Mouse (Mus musculus): ENCODE data around the gene Asic2. TPM values are rescaled to one million over a fixed set of nuclear protein-coding genes. Genes with fewer than 3 reads are reported as not detected.

The Asic2 gene
- polyA plus RNA-seq, 1 experiment from 2014 or later = 16.2 TPM

DNA sequence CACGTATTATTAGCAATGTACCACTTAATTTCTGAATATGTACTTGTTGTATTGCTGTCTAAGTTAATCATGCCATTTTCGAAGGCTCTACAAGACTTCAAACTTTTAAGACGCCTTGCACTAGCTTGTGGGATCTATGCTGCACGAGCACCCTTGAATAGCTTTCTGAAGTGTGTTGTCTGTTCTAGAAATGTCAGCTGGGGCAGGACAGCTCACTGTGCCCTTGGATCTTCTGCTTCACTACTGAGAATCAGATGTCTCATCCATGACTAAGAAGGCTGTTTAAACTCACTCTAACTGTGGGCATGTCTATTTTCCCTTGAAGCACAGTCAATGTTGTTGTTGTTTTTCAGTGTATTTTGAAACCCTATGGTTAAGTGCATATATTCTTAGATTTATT is 44.6 kb downstream of the Asic2 start:
- no peak overlapping the region for H3K4me3 ChIP-seq (ENCODE audit: low read depth, low read length)

DNA sequence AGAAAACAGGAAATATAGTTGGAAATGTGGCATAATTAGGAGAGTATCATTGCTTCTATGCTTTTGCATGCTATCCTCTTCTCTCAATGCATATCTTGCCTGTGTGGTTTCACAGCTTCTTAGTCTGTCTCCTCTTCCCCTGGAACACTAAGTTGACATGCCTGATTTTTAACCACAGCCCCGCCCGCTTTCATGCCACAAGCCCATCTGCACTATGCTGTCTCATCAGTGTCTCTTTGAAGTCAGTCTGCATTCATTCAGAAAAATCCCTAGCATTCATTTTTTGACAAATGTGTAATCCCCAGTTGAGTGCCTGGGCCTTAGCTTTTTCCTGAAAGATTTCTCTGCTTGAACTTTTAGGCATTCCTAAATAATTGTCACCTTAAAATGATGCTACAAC is 45.2 kb downstream of the Asic2 start:
- no peaks in the 10 kb centered on the region for H3K36me3 ChIP-seq (ENCODE audit: control insufficient read depth, insufficient read depth, low read length)
- WGBS = 82% methylated on average over 2 of the region's 2 CpGs
- no peaks in the 10 kb centered on the region for H3K27me3 ChIP-seq (ENCODE audit: control insufficient read depth, insufficient read depth, low read depth, low read length)

More for the DNA sequence above, 44.6 kb downstream of the Asic2 start:
- no peaks in the 10 kb centered on the region for H3K4me1 ChIP-seq (ENCODE audit: control insufficient read depth, insufficient read depth, low read length)
- no peak overlapping the region for H3K9ac ChIP-seq (ENCODE audit: low read depth, low read length)
- no peaks in the 10 kb centered on the region for H3K27me3 ChIP-seq (ENCODE audit: control insufficient read depth, insufficient read depth, low read depth, low read length)
- H3K27ac ChIP-seq (ENCODE audit: low read length) = no peak overlapping the region
- H3K36me3 ChIP-seq (ENCODE audit: control insufficient read depth, insufficient read depth, low read length) = no peaks in the 10 kb centered on the region
- no peak overlapping the region for H3K4me2 ChIP-seq (ENCODE audit: low read length)
- ATAC-seq = no peak
- H3K9me3 ChIP-seq (replicated peaks; ENCODE audit: control insufficient read depth, low read length, poor library complexity, severe bottlenecking) = no peaks in the 10 kb centered on the region; the same call in 1 of the 2 replicates
- WGBS = 86% methylated on average over 4 of the region's 4 CpGs

DNA sequence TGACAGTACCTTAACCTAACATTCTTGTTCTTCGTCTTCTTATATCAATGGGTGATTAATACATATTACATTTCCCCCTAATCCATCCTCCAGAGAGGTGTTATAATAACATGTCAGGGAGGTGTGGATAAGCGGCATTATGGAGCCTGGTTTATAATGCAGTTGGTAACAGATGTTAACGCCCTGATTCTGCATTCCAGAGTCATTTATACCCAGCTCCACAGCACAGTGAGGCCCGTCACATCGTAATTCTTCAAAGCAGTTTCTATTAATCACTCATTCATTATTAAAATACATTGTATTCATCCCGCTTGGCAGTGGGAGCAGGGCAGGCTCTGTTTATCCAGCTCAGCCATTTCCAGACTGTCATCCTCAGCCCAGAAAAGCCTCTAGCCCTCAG is 52.8 kb downstream of the Asic2 start:
- Histone ChIP-seq H3K4me2 (ENCODE audit: low read length) (no peak overlapping the region), H3K27me3 (ENCODE audit: control insufficient read depth, insufficient read depth, low read depth, low read length) (no peaks in the 10 kb centered on the region), H3K9me3 (replicated peaks; ENCODE audit: control insufficient read depth, low read length, poor library complexity, severe bottlenecking) (no peaks in the 10 kb centered on the region; the same call in 1 of the 2 replicates), H3K36me3 (ENCODE audit: control insufficient read depth, insufficient read depth, low read length) (no peaks in the 10 kb centered on the region), H3K4me1 (ENCODE audit: control insufficient read depth, insufficient read depth, low read length) (peaks cover 7% of the 10 kb centered on the region), H3K4me3 (ENCODE audit: low read depth, low read length) (no peak overlapping the region), H3K9ac (ENCODE audit: low read depth, low read length) (peak overlapping the region; percentile 31), H3K27ac (ENCODE audit: low read length) (peak overlapping the region; percentile 53; the same call in 1 of the 2 replicates)
- 26% methylated on average over 6 of the region's 6 CpGs for WGBS
- ATAC-seq = no peak

More for the DNA sequence above, 45.2 kb downstream of the Asic2 start:
- Histone ChIP-seq H3K9me3 (replicated peaks; ENCODE audit: control insufficient read depth, low read length, poor library complexity, severe bottlenecking) (no peaks in the 10 kb centered on the region; the same call in 1 of the 2 replicates), H3K4me3 (ENCODE audit: low read depth, low read length) (no peak overlapping the region), H3K27ac (ENCODE audit: low read length) (no peak overlapping the region), H3K9ac (ENCODE audit: low read depth, low read length) (no peak overlapping the region), H3K4me2 (ENCODE audit: low read length) (no peak overlapping the region), H3K4me1 (ENCODE audit: control insufficient read depth, insufficient read depth, low read length) (no peaks in the 10 kb centered on the region)
- ATAC-seq = no peak

DNA sequence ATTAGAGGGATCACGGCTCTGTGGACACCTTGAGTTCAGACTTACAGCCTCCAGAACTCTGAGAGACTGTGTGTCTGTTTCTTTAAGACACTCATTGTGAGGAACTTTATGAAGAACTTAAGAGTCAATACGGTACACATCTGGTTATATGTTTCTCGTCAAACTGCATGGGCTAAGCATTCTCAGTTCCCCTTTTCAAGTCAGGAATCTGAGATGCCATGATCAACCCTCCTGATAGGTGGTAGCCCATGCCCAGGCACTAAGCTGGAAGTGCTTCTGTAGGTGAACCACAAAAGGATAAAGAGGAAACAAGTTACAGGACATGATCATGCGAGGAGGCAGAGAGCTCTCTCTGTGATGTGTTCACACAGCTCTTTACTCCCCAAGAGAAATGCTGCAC is 55.2 kb downstream of the Asic2 start:
- H3K27ac ChIP-seq (ENCODE audit: low read length) = no peak overlapping the region
- H3K4me3 ChIP-seq (ENCODE audit: low read depth, low read length) = no peak overlapping the region
- H3K9ac ChIP-seq (ENCODE audit: low read depth, low read length) = no peak overlapping the region
- peaks cover 7% of the 10 kb centered on the region for H3K4me1 ChIP-seq (ENCODE audit: control insufficient read depth, insufficient read depth, low read length)
- no peak for ATAC-seq
- WGBS = 92% methylated on average over 4 of the region's 4 CpGs
- H3K9me3 ChIP-seq (replicated peaks; ENCODE audit: control insufficient read depth, low read length, poor library complexity, severe bottlenecking) = no peaks in the 10 kb centered on the region
- H3K27me3 ChIP-seq (ENCODE audit: control insufficient read depth, insufficient read depth, low read depth, low read length) = no peaks in the 10 kb centered on the region
- no peaks in the 10 kb centered on the region for H3K36me3 ChIP-seq (ENCODE audit: control insufficient read depth, insufficient read depth, low read length)
- H3K4me2 ChIP-seq (ENCODE audit: low read length) = no peak overlapping the region

DNA sequence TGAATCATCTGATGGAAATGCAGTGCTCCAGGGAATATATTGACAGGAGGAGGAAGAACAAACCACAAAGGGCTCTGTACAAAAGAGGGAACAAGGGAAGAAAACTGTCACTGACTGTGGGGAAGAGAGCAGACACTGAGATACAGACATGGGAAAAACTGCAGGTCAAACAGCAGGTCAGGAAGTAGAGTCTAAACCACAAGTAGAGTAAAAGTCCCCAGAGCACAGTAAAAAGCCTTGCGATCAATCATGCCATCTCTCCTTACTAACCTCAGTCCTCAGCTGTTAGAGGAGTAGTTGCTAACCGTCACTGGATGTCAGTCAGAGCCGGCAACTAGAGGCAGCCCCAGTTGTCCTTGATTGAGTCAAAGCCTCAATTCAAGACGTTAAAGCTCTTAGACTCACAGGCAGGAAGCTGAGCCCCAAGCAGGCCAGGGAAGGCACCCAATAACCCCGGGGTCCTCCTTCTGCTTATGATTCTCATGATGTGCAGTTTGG is 58.8 kb downstream of the Asic2 start:
- Histone ChIP-seq H3K4me1 (ENCODE audit: control insufficient read depth, insufficient read depth, low read length) (no peaks in the 10 kb centered on the region), H3K9me3 (replicated peaks; ENCODE audit: control insufficient read depth, low read length, poor library complexity, severe bottlenecking) (no peaks in the 10 kb centered on the region), H3K4me3 (ENCODE audit: low read depth, low read length) (no peak overlapping the region), H3K27ac (ENCODE audit: low read length) (no peak overlapping the region), H3K4me2 (ENCODE audit: low read length) (no peak overlapping the region), H3K36me3 (ENCODE audit: control insufficient read depth, insufficient read depth, low read length) (no peaks in the 10 kb centered on the region), H3K27me3 (ENCODE audit: control insufficient read depth, insufficient read depth, low read depth, low read length) (no peaks in the 10 kb centered on the region), H3K9ac (ENCODE audit: low read depth, low read length) (no peak overlapping the region)
- no peak for ATAC-seq
- 82% methylated on average over 5 of the region's 5 CpGs for WGBS

DNA sequence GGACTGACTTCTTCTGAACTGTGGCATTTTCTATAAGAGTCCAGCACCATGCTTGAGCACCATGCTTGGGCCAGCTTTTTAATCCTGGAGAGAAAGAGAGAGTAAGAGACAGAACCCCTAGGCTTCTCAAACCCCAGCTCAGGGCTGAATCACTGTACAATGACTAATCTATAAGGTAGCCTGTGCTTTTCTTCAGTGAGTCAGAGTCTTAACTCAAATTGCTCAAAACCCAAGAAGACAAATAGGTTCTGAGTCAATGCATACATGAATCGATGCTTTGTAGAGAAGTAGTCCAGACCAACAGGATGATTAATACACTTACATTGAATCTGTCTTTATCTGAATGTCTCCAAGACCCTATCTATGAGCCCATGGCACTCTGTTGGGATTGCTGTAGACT is 59.5 kb downstream of the Asic2 start:
- ATAC-seq = no peak
- H3K27me3 ChIP-seq (ENCODE audit: control insufficient read depth, insufficient read depth, low read depth, low read length) = no peaks in the 10 kb centered on the region
- H3K9ac ChIP-seq (ENCODE audit: low read depth, low read length) = no peak overlapping the region
- H3K4me1 ChIP-seq (ENCODE audit: control insufficient read depth, insufficient read depth, low read length) = no peaks in the 10 kb centered on the region
- H3K4me2 ChIP-seq (ENCODE audit: low read length) = no peak overlapping the region
- no peak overlapping the region for H3K27ac ChIP-seq (ENCODE audit: low read length)
- H3K4me3 ChIP-seq (ENCODE audit: low read depth, low read length) = no peak overlapping the region
- 95% methylated on average over 1 of the region's 1 CpGs for WGBS
- H3K9me3 ChIP-seq (replicated peaks; ENCODE audit: control insufficient read depth, low read length, poor library complexity, severe bottlenecking) = no peaks in the 10 kb centered on the region
- no peaks in the 10 kb centered on the region for H3K36me3 ChIP-seq (ENCODE audit: control insufficient read depth, insufficient read depth, low read length)

DNA sequence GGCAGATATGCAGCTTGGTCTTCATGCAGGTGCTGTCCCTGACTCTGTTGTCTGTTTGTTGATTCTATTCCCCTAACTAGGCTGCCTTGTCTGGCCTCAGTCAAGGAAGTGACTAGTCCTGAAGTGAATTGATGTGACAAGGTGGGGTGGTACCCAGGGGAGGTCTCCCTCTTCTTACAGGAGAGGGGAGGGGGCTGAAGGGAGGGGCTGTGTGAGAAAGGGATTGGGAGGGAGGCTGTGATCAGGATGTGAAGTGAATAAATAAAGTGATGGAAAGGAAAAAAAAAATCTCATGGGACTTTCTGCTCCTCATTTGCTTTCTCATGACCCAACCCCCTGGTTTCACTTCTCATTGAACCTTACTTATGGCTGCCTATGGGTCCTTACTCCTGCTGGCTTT is 65.9 kb downstream of the Asic2 start:
- Histone ChIP-seq H3K4me1 (ENCODE audit: control insufficient read depth, insufficient read depth, low read length) (peaks cover 9% of the 10 kb centered on the region), H3K27ac (ENCODE audit: low read length) (no peak overlapping the region), H3K4me2 (ENCODE audit: low read length) (no peak overlapping the region), H3K9ac (ENCODE audit: low read depth, low read length) (no peak overlapping the region), H3K9me3 (replicated peaks; ENCODE audit: control insufficient read depth, low read length, poor library complexity, severe bottlenecking) (no peaks in the 10 kb centered on the region), H3K27me3 (ENCODE audit: control insufficient read depth, insufficient read depth, low read depth, low read length) (no peaks in the 10 kb centered on the region), H3K36me3 (ENCODE audit: control insufficient read depth, insufficient read depth, low read length) (no peaks in the 10 kb centered on the region), H3K4me3 (ENCODE audit: low read depth, low read length) (no peak overlapping the region)
- ATAC-seq = no peak

DNA sequence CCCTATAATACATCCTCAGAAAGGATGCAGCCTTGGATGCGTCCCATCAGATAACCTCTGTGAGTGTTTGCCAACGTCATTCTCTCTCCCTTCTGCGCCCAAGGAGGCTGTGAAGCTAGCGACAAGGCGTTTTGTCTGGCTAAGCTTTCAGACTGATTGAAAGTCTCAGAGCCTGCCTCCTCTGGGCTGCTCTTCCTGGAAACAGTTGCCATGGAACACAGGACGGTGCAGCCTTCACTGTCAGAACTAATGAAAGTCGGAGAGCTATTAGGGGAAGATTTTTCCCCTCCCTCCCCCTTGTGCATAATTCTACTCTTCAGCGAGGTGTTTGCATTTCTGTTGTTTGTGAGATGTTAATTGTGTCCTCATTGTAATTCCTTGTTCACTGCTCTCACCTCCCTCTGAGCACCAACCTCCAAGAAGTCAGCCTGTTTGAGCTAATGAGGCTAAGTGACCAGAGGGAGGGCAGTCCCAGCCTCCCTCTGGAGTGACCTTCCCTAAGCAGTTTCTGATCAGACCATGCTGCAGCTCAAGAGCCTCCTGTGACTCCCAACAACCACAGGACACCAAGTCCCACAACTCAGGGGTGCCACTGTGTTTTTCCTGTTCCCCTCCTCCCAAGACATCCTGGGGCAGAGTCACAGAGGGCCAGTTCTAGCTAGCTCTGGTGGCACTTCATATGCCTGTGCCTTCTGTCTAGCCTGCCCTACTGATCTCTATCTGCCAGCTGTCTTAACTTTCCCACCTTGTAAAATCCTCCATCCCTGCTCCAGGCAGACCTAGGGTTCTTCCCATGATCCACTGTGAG is 70.5 kb downstream of the Asic2 start:
- under 1% methylated on average over 8 of the region's 8 CpGs for WGBS
- peak overlapping the region; percentile 17; the same call in 1 of the 2 replicates for H3K4me2 ChIP-seq (ENCODE audit: low read length)

DNA sequence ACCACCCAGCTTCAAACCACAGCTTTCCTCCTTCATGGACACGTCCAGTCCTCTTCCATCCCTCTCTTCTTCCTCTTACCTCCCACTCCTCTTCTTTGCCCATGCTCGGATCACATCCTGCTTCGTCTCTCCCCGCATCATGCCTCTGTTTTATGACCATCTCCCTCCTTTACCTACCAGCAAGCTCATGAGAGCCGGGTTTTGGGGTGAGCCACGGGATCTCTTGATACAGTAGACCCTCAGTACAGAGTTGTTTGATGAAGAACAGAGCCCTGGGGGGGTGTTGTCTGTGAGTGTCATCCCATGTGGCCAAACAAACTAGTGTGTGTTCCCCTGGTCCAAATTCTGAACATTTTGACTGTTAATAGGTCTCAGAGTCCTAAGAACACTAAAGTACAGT is 71.7 kb downstream of the Asic2 start:
- peak overlapping the region; percentile 82; the same call in 1 of the 2 replicates for H3K27ac ChIP-seq (ENCODE audit: low read length)
- WGBS = 91% methylated on average over 6 of the region's 6 CpGs

More for the DNA sequence above, 70.5 kb downstream of the Asic2 start:
- Histone ChIP-seq H3K36me3 (ENCODE audit: control insufficient read depth, insufficient read depth, low read length) (no peaks in the 10 kb centered on the region), H3K27ac (ENCODE audit: low read length) (peak overlapping the region; percentile 82), H3K9ac (ENCODE audit: low read depth, low read length) (0 out of 2 replicates have a peak overlapping the region, but pooled peaks have one; percentile 26), H3K4me3 (ENCODE audit: low read depth, low read length) (no peak overlapping the region), H3K9me3 (replicated peaks; ENCODE audit: control insufficient read depth, low read length, poor library complexity, severe bottlenecking) (no peaks in the 10 kb centered on the region), H3K4me1 (ENCODE audit: control insufficient read depth, insufficient read depth, low read length) (peaks cover 14% of the 10 kb centered on the region), H3K27me3 (ENCODE audit: control insufficient read depth, insufficient read depth, low read depth, low read length) (no peaks in the 10 kb centered on the region)
- peak; percentile 90 for ATAC-seq

More for the DNA sequence above, 71.7 kb downstream of the Asic2 start:
- Histone ChIP-seq H3K27me3 (ENCODE audit: control insufficient read depth, insufficient read depth, low read depth, low read length) (no peaks in the 10 kb centered on the region), H3K36me3 (ENCODE audit: control insufficient read depth, insufficient read depth, low read length) (no peaks in the 10 kb centered on the region), H3K4me3 (ENCODE audit: low read depth, low read length) (no peak overlapping the region), H3K4me2 (ENCODE audit: low read length) (no peak overlapping the region), H3K4me1 (ENCODE audit: control insufficient read depth, insufficient read depth, low read length) (peaks cover 14% of the 10 kb centered on the region), H3K9me3 (replicated peaks; ENCODE audit: control insufficient read depth, low read length, poor library complexity, severe bottlenecking) (no peaks in the 10 kb centered on the region), H3K9ac (ENCODE audit: low read depth, low read length) (no peak overlapping the region)
- ATAC-seq = no peak
